Comparison of ENCODE assay signal across 26 mouse cellular contexts in the genomic region with DNA sequence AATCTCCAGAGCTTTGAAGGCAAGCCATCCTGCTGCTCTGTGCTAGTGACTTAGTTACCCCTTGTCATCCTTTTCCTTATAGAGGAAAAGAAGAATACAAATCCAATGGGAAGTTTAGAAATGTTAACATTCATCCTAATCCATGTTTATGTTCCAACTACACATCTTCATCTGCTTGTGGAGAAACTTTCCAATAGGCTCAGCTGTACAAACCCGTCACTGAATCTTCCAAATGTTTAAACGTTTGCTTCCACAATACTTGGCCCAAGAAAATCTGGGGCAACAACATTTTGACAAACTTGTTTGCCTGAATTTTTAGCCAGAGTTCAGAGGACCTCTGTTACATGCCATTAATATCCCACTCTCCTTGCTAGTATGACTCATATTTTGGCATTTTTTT.
"Had no signal": no experiment of that assay in that cellular context is flagged by ENCODE, and none has a peak within 500 bp of the region (broad histone marks: within the 10 kb centered on the region; RNA-seq: fewer than 3 reads in every experiment).

No protein-coding gene starts in this region.

- H3K9ac ChIP-seq: heart, embryonic 12.5 days; hindbrain, embryonic 12.5 days; hindbrain, embryonic 14.5 days; intestine, embryonic 15.5 days; limb, embryonic 13.5 days; limb, embryonic 15.5 days; liver, embryonic 12.5 days had no signal

- ATAC-seq: hindbrain, embryonic 16.5 days; inflammation-experienced regulatory T-cells, adult 6 months; intestine, embryonic 15.5 days; intestine, postnatal 0 days; liver, embryonic 12.5 days had no signal

- H3K9me3 ChIP-seq: heart, embryonic 10.5 days; heart, embryonic 12.5 days; hindbrain, embryonic 10.5 days; hindbrain, embryonic 12.5 days; intestine, embryonic 15.5 days; limb, embryonic 13.5 days; limb, embryonic 15.5 days; liver, embryonic 12.5 days had no signal

- H3K27me3 ChIP-seq: heart, embryonic 12.5 days; hindbrain, embryonic 12.5 days; intestine, embryonic 15.5 days; limb, embryonic 15.5 days; liver, embryonic 12.5 days had no signal

- H3K4me2 ChIP-seq: heart, embryonic 12.5 days; hindbrain, embryonic 12.5 days; hindbrain, embryonic 14.5 days; intestine, embryonic 15.5 days; limb, embryonic 13.5 days; limb, embryonic 15.5 days; liver, embryonic 12.5 days had no signal

- DNase-seq: gastrocnemius, adult 2 months; gastrocnemius, postnatal 10 days; gastrocnemius, postnatal 25 days; heart, adult 18-20 months; heart, postnatal 10 days; heart, postnatal 4 days; kidney, adult 18-20 months; kidney, adult 8-10 months; kidney, postnatal 10 days; kidney, postnatal 25 days; kidney, postnatal 4 days; layer of hippocampus, postnatal 36 days; left cerebral cortex, postnatal 4 days had no signal

- H3K4me3 ChIP-seq: gastrocnemius, adult 2 months; heart, embryonic 10.5 days; heart, embryonic 12.5 days; hindbrain, embryonic 10.5 days; hindbrain, embryonic 12.5 days; intestine, embryonic 15.5 days; layer of hippocampus, adult 2 months; limb, embryonic 13.5 days; limb, embryonic 15.5 days; liver, embryonic 12.5 days had no signal

- H3K36me3 ChIP-seq: heart, embryonic 10.5 days; heart, embryonic 12.5 days; hindbrain, embryonic 10.5 days; hindbrain, embryonic 12.5 days; intestine, embryonic 15.5 days; limb, embryonic 13.5 days; limb, embryonic 15.5 days; liver, embryonic 12.5 days had no signal

- H3K27ac ChIP-seq: gastrocnemius, adult 2 months; heart, embryonic 10.5 days; hindbrain, embryonic 10.5 days; hindbrain, embryonic 12.5 days; hindbrain, embryonic 14.5 days; intestine, embryonic 15.5 days; layer of hippocampus, adult 2 months; limb, embryonic 13.5 days; limb, embryonic 15.5 days; liver, embryonic 12.5 days had no signal

- H3K4me1 ChIP-seq: heart, embryonic 10.5 days; heart, embryonic 12.5 days; hindbrain, embryonic 10.5 days; hindbrain, embryonic 12.5 days; intestine, embryonic 15.5 days; limb, embryonic 13.5 days; limb, embryonic 15.5 days; liver, embryonic 12.5 days had no signal
